Mouse (Mus musculus): ENCODE measurements around the gene Helz2. TPM values are rescaled to one million over a fixed set of nuclear protein-coding genes. Genes with fewer than 3 reads are reported as not detected.

Helz2 gene
- polyA plus RNA-seq, 1 experiment from 2014 or later = 1.6 TPM

DNA sequence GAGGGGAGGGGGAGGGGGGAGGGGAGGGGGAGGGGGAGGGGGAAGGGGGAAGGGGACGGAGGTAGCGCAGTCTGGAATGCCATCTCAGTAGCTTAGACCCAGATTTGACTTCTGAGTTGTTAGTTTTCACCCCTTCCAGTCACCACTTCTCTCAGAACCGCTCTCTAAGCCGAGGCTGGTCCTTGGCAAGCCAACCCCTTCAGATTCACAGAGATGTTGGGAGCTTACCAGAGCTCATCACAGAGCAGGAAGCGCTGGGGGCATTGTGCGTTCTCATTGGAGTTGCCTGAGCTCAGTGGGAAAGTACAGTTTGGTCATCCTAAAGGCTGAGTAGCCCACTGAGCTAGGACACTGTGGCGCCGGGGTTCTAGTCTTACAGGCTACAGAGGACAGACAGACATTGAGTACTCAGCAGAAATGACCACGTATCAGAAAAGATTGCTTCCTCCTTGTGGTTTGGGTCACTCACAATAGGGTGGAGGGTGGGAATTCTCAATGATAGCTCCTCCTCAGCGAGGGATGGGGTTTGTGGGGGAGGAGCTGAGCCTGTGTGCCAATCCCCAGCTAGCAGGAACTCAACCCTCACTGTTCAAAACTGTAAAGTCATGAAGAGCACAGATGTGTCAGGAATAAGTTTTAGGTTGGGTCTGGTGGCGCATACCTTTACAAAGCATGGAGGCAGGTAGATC, 2.0 kb upstream of the Helz2 start:
- no peak for DNase-seq (ENCODE audit: low spot score)
- H3K4me2 ChIP-seq (replicated peaks; ENCODE audit: low read depth) = no peak overlapping the region
- no peaks in the 10 kb centered on the region for H3K9me3 ChIP-seq (ENCODE audit: control insufficient read depth, low read length)

DNA sequence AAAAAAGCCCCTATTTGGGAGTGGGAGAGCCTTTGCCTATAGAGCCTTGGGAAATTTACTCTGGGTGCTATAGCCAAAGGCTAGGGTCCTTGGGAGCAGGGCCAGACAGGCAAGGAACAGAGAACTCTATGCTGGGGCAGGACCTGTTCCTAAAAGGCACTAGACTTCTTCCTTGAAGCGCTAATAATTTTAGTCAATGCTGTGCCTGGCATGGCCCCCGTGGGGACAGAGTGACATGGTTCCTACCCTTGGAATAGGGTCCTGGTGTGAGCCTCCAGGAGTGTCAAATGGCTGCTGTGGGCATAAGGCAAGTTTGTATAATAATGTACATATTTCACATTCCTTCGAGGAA, 463 bp upstream of the Helz2 start:
- DNase-seq (ENCODE audit: low spot score) (no peak), ATAC-seq (ENCODE audit: low FRiP score, low TSS enrichment) (no peak)
- WGBS = 48% methylated on average over 3 of the region's 3 CpGs
- H3K4me3 ChIP-seq (ENCODE audit: low read depth, low read length) = peak overlapping the region; percentile 63
- peak overlapping the region; percentile 66 for H3K4me2 ChIP-seq (replicated peaks; ENCODE audit: low read depth)
- peak overlapping the region; percentile 72 for H3K9ac ChIP-seq (ENCODE audit: low read length)
- no peak for TF ChIP-seq EP300 (optimal IDR thresholded peaks at IDR 0.05)
- TF ChIP-seq CTCF (IDR thresholded peaks at IDR 0.05; ENCODE audit: low read depth) = no peak
- no peaks in the 10 kb centered on the region for H3K27me3 ChIP-seq (ENCODE audit: control insufficient read depth, insufficient read depth, low read length)
- no peaks in the 10 kb centered on the region for H3K9me3 ChIP-seq (ENCODE audit: control insufficient read depth, low read length)
- 0 out of 2 replicates have a peak overlapping the region, but pooled peaks have one; percentile 2 for H3K27ac ChIP-seq (replicated peaks)
- H3K4me1 ChIP-seq (replicated peaks; ENCODE audit: control insufficient read depth, insufficient read depth) = no peaks in the 10 kb centered on the region; the same call in 1 of the 2 replicates
- peaks cover 5% of the 10 kb centered on the region; the same call in 1 of the 2 replicates for H3K36me3 ChIP-seq (ENCODE audit: control insufficient read depth, insufficient read depth, low read length)

More for the DNA sequence above, 2.0 kb upstream of the Helz2 start:
- Histone ChIP-seq H3K4me1 (replicated peaks; ENCODE audit: control insufficient read depth, insufficient read depth) (no peaks in the 10 kb centered on the region; the same call in 1 of the 2 replicates), H3K36me3 (ENCODE audit: control insufficient read depth, insufficient read depth, low read length) (no peaks in the 10 kb centered on the region; the same call in 1 of the 2 replicates), H3K9ac (ENCODE audit: low read length) (no peak overlapping the region), H3K27ac (replicated peaks) (0 out of 2 replicates have a peak overlapping the region, but pooled peaks have one; percentile 14), H3K4me3 (ENCODE audit: low read depth, low read length) (no peak overlapping the region), H3K27me3 (ENCODE audit: control insufficient read depth, insufficient read depth, low read length) (no peaks in the 10 kb centered on the region)
- TF ChIP-seq CTCF (IDR thresholded peaks at IDR 0.05; ENCODE audit: low read depth) (no peak), EP300 (optimal IDR thresholded peaks at IDR 0.05) (no peak)
- peak; percentile 32 for ATAC-seq (ENCODE audit: low FRiP score, low TSS enrichment)
- WGBS = 36% methylated on average over 11 of the region's 11 CpGs

DNA sequence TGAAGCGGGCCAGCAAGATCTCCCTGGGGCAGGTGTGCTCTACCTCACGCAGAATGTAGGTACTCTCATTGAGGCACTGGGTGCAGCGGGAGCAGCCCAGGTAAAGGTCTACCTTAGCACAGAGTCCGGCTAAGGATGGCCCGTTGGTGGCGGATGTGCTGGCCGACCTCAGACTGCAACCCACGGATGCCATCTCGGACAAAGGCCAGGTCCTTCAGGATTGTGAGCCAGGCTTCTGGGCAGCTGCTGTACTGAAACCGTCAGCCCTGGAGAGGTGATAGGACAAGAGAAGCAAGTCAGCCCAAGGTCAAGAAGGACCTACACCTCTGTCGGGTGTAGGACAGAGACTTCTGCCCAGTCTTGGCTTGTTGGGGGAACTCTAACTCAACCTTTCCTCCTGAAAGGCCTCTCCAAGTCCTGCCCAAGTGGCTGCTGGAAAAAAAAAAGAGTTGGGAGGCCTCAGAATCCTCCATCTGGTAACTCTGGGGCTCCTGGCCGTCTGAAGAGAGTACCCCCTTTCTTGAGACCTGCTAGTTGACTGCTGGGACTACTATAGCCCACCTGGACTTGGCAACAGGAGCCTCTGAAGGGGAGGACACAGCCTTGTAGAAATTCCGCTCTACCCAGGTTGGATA, 904 bp downstream of the Helz2 start:
- no peak overlapping the region; the same call in 1 of the 2 replicates for H3K27ac ChIP-seq (replicated peaks)
- no peaks in the 10 kb centered on the region for H3K9me3 ChIP-seq (ENCODE audit: control insufficient read depth, low read length)
- TF ChIP-seq EP300 (optimal IDR thresholded peaks at IDR 0.05) (no peak), CTCF (IDR thresholded peaks at IDR 0.05; ENCODE audit: low read depth) (no peak)
- H3K9ac ChIP-seq (ENCODE audit: low read length) = peak overlapping the region; percentile 72
- no peaks in the 10 kb centered on the region; the same call in 1 of the 2 replicates for H3K4me1 ChIP-seq (replicated peaks; ENCODE audit: control insufficient read depth, insufficient read depth)
- H3K4me3 ChIP-seq (ENCODE audit: low read depth, low read length) = peak overlapping the region; percentile 63
- ATAC-seq (ENCODE audit: low FRiP score, low TSS enrichment) = no peak
- 86% methylated on average over 13 of the region's 13 CpGs for WGBS
- no peak for DNase-seq (ENCODE audit: low spot score)
- H3K27me3 ChIP-seq (ENCODE audit: control insufficient read depth, insufficient read depth, low read length) = no peaks in the 10 kb centered on the region
- peaks cover 5% of the 10 kb centered on the region for H3K36me3 ChIP-seq (ENCODE audit: control insufficient read depth, insufficient read depth, low read length)
- peak overlapping the region; percentile 66 for H3K4me2 ChIP-seq (replicated peaks; ENCODE audit: low read depth)

DNA sequence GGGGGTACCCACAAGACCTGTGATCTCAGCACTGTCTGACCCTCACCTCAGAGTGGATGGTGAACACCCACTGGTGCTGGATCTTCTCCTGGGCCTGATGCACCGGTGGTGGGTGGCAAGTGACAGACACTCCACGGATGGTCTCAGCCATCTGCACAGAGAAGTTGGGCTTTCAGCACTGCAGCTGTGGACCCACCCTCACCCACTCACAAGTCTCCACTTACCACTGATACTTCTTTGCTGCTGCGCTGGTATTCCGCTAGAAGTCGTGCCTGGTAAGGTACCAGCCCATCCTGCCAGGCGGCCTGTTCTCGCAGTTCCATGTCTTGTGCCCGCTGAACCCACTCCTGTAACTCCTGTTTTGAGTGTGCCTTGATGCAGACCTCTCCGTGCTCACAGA, 2.6 kb downstream of the Helz2 start:
- DNase-seq (ENCODE audit: low spot score) (no peak), ATAC-seq (ENCODE audit: low FRiP score, low TSS enrichment) (no peak)
- H3K36me3 ChIP-seq (ENCODE audit: control insufficient read depth, insufficient read depth, low read length) = peaks cover 5% of the 10 kb centered on the region
- TF ChIP-seq EP300 (optimal IDR thresholded peaks at IDR 0.05) = no peak
- no peak for TF ChIP-seq CTCF (IDR thresholded peaks at IDR 0.05; ENCODE audit: low read depth)
- H3K9ac ChIP-seq (ENCODE audit: low read length) = no peak overlapping the region
- H3K27ac ChIP-seq (replicated peaks) = no peak overlapping the region
- no peak overlapping the region for H3K4me2 ChIP-seq (replicated peaks; ENCODE audit: low read depth)
- no peak overlapping the region for H3K4me3 ChIP-seq (ENCODE audit: low read depth, low read length)
- no peaks in the 10 kb centered on the region for H3K9me3 ChIP-seq (ENCODE audit: control insufficient read depth, low read length)
- whole genome bisulfite sequencing = 95% methylated on average over 9 of the region's 9 CpGs
- H3K4me1 ChIP-seq (replicated peaks; ENCODE audit: control insufficient read depth, insufficient read depth) = no peaks in the 10 kb centered on the region; the same call in 1 of the 2 replicates
- no peaks in the 10 kb centered on the region for H3K27me3 ChIP-seq (ENCODE audit: control insufficient read depth, insufficient read depth, low read length)

DNA sequence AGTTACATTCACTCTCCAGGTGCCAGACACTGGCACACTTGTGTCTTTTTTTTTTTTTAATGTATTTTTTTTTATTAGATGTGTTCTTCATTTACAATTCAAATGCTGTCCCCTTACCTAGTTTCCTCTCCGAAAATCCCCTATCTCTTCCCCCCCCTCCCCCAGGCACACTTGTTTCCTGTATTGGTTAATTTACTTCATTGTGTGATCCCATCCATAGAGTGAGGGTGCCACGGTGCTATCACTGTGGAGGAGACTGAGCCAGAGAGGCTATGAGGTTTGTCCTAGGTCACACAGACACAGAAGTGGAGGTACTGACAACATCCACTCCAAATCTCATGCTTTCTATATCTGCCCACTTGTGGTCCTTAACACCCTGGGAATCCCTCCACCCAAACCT, 3.0 kb downstream of the Helz2 start:
- peaks cover 5% of the 10 kb centered on the region for H3K36me3 ChIP-seq (ENCODE audit: control insufficient read depth, insufficient read depth, low read length)
- H3K4me2 ChIP-seq (replicated peaks; ENCODE audit: low read depth) = no peak overlapping the region
- no peak overlapping the region for H3K9ac ChIP-seq (ENCODE audit: low read length)
- no peaks in the 10 kb centered on the region for H3K9me3 ChIP-seq (ENCODE audit: control insufficient read depth, low read length)
- no peaks in the 10 kb centered on the region; the same call in 1 of the 2 replicates for H3K4me1 ChIP-seq (replicated peaks; ENCODE audit: control insufficient read depth, insufficient read depth)
- H3K27me3 ChIP-seq (ENCODE audit: control insufficient read depth, insufficient read depth, low read length) = no peaks in the 10 kb centered on the region
- no peak overlapping the region for H3K27ac ChIP-seq (replicated peaks)
- WGBS = 65% methylated on average over 2 of the region's 2 CpGs
- no peak for DNase-seq (ENCODE audit: low spot score)
- H3K4me3 ChIP-seq (ENCODE audit: low read depth, low read length) = no peak overlapping the region
- no peak for ATAC-seq (ENCODE audit: low FRiP score, low TSS enrichment)
- TF ChIP-seq CTCF (IDR thresholded peaks at IDR 0.05; ENCODE audit: low read depth) (no peak), EP300 (optimal IDR thresholded peaks at IDR 0.05) (no peak)
